Mouse (Mus musculus) embryonic facial prominence, embryonic 12.5 days (tissue): ENCODE results near the gene Ctnna3. TPM values are rescaled to one million over a fixed set of nuclear protein-coding genes. Genes with fewer than 3 reads are reported as not detected.
"Not testable (repeated sequence)": the region's sequence is repeated elsewhere in the genome, so short reads cannot be mapped to it uniquely, and the experiment has no call there.

Source experiments
- ATAC-seq: fragments of 200-750 bp; cut with Nextera tagmentation; 2 replicates; pipeline ENCODE4 v1.8.0; 2017; ENCODE audit not compliant: insufficient number of reproducible peaks, insufficient read depth, low FRiP score, low TSS enrichment
- H3K27ac ChIP-seq: fragments of 300-500 bp; sonication (generic); 2 replicates; pipeline ENCODE4 v1.5.1; 2016; ENCODE audit warnings: mild to moderate bottlenecking
- H3K27me3 ChIP-seq: fragments of 300-500 bp; sonication (generic); 2 replicates; pipeline ENCODE4 v1.6.1; 2016; ENCODE audit warnings: mild to moderate bottlenecking, moderate library complexity
- H3K36me3 ChIP-seq: fragments of 300-500 bp; sonication (generic); 2 replicates; pipeline ENCODE4 v1.6.1; 2016; ENCODE audit warnings: mild to moderate bottlenecking
- H3K4me1 ChIP-seq: fragments of 300-500 bp; sonication (generic); 2 replicates; pipeline ENCODE4 v1.6.1; 2016
- H3K4me2 ChIP-seq: fragments of 300-500 bp; sonication (generic); replicated peaks from 2 replicates; pipeline ENCODE4 v1.6.1; 2016; ENCODE audit warnings: mild to moderate bottlenecking, moderate library complexity
- H3K4me3 ChIP-seq: fragments of 300-500 bp; sonication (generic); 2 replicates; pipeline ENCODE4 v1.5.1; 2016; ENCODE audit warnings: mild to moderate bottlenecking
- H3K9ac ChIP-seq: fragments of 300-500 bp; sonication (generic); 2 replicates; pipeline ENCODE4 v1.6.1; 2016; ENCODE audit warnings: mild to moderate bottlenecking, moderate library complexity
- H3K9me3 ChIP-seq: fragments of 300-500 bp; sonication (generic); 2 replicates; pipeline ENCODE4 v1.6.1; 2016; ENCODE audit warnings: mild to moderate bottlenecking, moderate library complexity
- WGBS: fragments of 180-500 bp; shearing (Covaris S2); methylation state at CpG from one replicate; pipeline ENCODE4 v1.1.7; 2016; 5-methylcytosine and 5-hydroxymethylcytosine counted together
- polyA plus RNA-seq: library from polyadenylated mRNA; unstranded; fragments of >200 nt; fragmentation: Nextera tagmentation; extraction: Ambion mirVana; gene quantifications from 2 replicates; pipeline ENCODE4 v1.2.1, GENCODE M21; 2016

Ctnna3 gene
- polyA plus RNA-seq, 1 experiment from 2014 or later: 0.32 TPM

GRCm38 (mm10) chr10:63410162-63410956, 19.5 kb upstream of the Ctnna3 start:
- ATAC-seq: no peak
- Histone ChIP-seq H3K4me3 (no peak overlapping the region), H3K9me3 (no peaks in the 10 kb centered on the region), H3K9ac (no peak overlapping the region), H3K4me1 (peaks cover 3% of the 10 kb centered on the region; the same call in 1 of the 2 replicates), H3K27ac (no peak overlapping the region), H3K4me2 (no peak overlapping the region), H3K36me3 (no peaks in the 10 kb centered on the region), H3K27me3 (no peaks in the 10 kb centered on the region)
- 61% methylated on average over 16 of the region's 16 CpGs for WGBS

GRCm38 (mm10) chr10:63411674-63412073, 18.2 kb upstream of the Ctnna3 start:
- H3K36me3 ChIP-seq, ATAC-seq, H3K27me3 ChIP-seq, H3K4me2 ChIP-seq, H3K27ac ChIP-seq, H3K4me3 ChIP-seq, H3K9ac ChIP-seq, H3K9me3 ChIP-seq, H3K4me1 ChIP-seq: not testable (repeated sequence)
- 91% methylated on average over 6 of the region's 7 CpGs for WGBS

- no peaks in the 10 kb centered on the region for H3K36me3 ChIP-seq
Observed at GRCm38 (mm10) chr10:63412756-63413155, 17.1 kb upstream of the Ctnna3 start.

GRCm38 (mm10) chr10:63415287-63415686, 14.6 kb upstream of the Ctnna3 start:
- H3K9ac ChIP-seq: no peak overlapping the region
- 74% methylated on average over 7 of the region's 7 CpGs for WGBS
- no peak overlapping the region for H3K4me3 ChIP-seq
- peaks cover under 1% of the 10 kb centered on the region; the same call in 1 of the 2 replicates for H3K4me1 ChIP-seq
- H3K27ac ChIP-seq: no peak overlapping the region
- H3K27me3 ChIP-seq: no peaks in the 10 kb centered on the region
- no peaks in the 10 kb centered on the region for H3K9me3 ChIP-seq
- no peaks in the 10 kb centered on the region for H3K36me3 ChIP-seq
- no peak for ATAC-seq
- no peak overlapping the region for H3K4me2 ChIP-seq

More at GRCm38 (mm10) chr10:63412756-63413155, 17.1 kb upstream of the Ctnna3 start:
- Histone ChIP-seq H3K27ac (no peak overlapping the region), H3K27me3 (no peaks in the 10 kb centered on the region), H3K4me3 (no peak overlapping the region), H3K4me1 (peaks cover 3% of the 10 kb centered on the region; the same call in 1 of the 2 replicates), H3K4me2 (no peak overlapping the region), H3K9me3 (no peaks in the 10 kb centered on the region), H3K9ac (no peak overlapping the region)
- no peak for ATAC-seq
- 84% methylated on average over 17 of the region's 17 CpGs for WGBS

GRCm38 (mm10) chr10:63415850-63416249, 14.0 kb upstream of the Ctnna3 start:
- no peak for ATAC-seq
- H3K4me2 ChIP-seq: no peak overlapping the region
- WGBS: 58% methylated on average over 7 of the region's 7 CpGs

GRCm38 (mm10) chr10:63417061-63417460, 12.8 kb upstream of the Ctnna3 start:
- ATAC-seq: no peak
- H3K4me2 ChIP-seq: no peak overlapping the region
- H3K36me3 ChIP-seq: no peaks in the 10 kb centered on the region
- no peaks in the 10 kb centered on the region for H3K9me3 ChIP-seq
- no peak overlapping the region for H3K9ac ChIP-seq
- H3K27ac ChIP-seq: no peak overlapping the region
- 45% methylated on average over 5 of the region's 5 CpGs for WGBS
- no peak overlapping the region for H3K4me3 ChIP-seq
- no peaks in the 10 kb centered on the region for H3K4me1 ChIP-seq
- H3K27me3 ChIP-seq: no peaks in the 10 kb centered on the region

More at GRCm38 (mm10) chr10:63415850-63416249, 14.0 kb upstream of the Ctnna3 start:
- H3K4me1 ChIP-seq: no peaks in the 10 kb centered on the region
- no peak overlapping the region for H3K27ac ChIP-seq
- no peaks in the 10 kb centered on the region for H3K27me3 ChIP-seq
- no peak overlapping the region for H3K4me3 ChIP-seq
- no peak overlapping the region for H3K9ac ChIP-seq
- H3K36me3 ChIP-seq: no peaks in the 10 kb centered on the region
- no peaks in the 10 kb centered on the region for H3K9me3 ChIP-seq

- no peak for ATAC-seq
- WGBS: 91% methylated on average over 18 of the region's 18 CpGs
- H3K4me1 ChIP-seq: no peaks in the 10 kb centered on the region
- H3K9me3 ChIP-seq: no peaks in the 10 kb centered on the region
- no peak within 1 kb of the TSS for H3K4me2 ChIP-seq
- H3K9ac ChIP-seq: no peak within 1 kb of the TSS
- no peak within 1 kb of the TSS for H3K27ac ChIP-seq
- no peaks in the 10 kb centered on the region for H3K27me3 ChIP-seq
- no peaks in the 10 kb centered on the region for H3K36me3 ChIP-seq
- H3K4me3 ChIP-seq: no peak within 1 kb of the TSS
Observed at GRCm38 (mm10) chr10:63421739-63422735, 7.9 kb upstream of the Ctnna3 start, which contains the start of gene Gm7075. Gm7075 (minus strand) TSS chr10:63421789.

- H3K4me1 ChIP-seq: no peaks in the 10 kb centered on the region
- H3K9ac ChIP-seq: no peak overlapping the region
- no peak overlapping the region for H3K4me2 ChIP-seq
- WGBS: 88% methylated on average over 5 of the region's 5 CpGs
- H3K4me3 ChIP-seq: no peak overlapping the region
- no peak overlapping the region for H3K27ac ChIP-seq
- no peak for ATAC-seq
- no peaks in the 10 kb centered on the region for H3K36me3 ChIP-seq
- H3K27me3 ChIP-seq: no peaks in the 10 kb centered on the region
- no peaks in the 10 kb centered on the region for H3K9me3 ChIP-seq
Observed at GRCm38 (mm10) chr10:63422736-63422992, 7.2 kb upstream of the Ctnna3 start.

GRCm38 (mm10) chr10:63423591-63424474, 6.1 kb upstream of the Ctnna3 start:
- Histone ChIP-seq H3K27me3 (no peaks in the 10 kb centered on the region), H3K27ac (no peak overlapping the region), H3K4me3 (no peak overlapping the region), H3K4me1 (no peaks in the 10 kb centered on the region), H3K9me3 (no peaks in the 10 kb centered on the region), H3K36me3 (no peaks in the 10 kb centered on the region), H3K4me2 (no peak overlapping the region), H3K9ac (no peak overlapping the region)
- WGBS: 89% methylated on average over 9 of the region's 9 CpGs
- ATAC-seq: no peak

- no peaks in the 10 kb centered on the region for H3K9me3 ChIP-seq
- ATAC-seq: no peak
- H3K27me3 ChIP-seq: no peaks in the 10 kb centered on the region
- no peak overlapping the region for H3K27ac ChIP-seq
- H3K36me3 ChIP-seq: no peaks in the 10 kb centered on the region
- H3K9ac ChIP-seq: no peak overlapping the region
- H3K4me3 ChIP-seq: no peak overlapping the region
- no peaks in the 10 kb centered on the region for H3K4me1 ChIP-seq
- no peak overlapping the region for H3K4me2 ChIP-seq
Observed at GRCm38 (mm10) chr10:63424475-63424814, 5.5 kb upstream of the Ctnna3 start.

- H3K36me3 ChIP-seq: no peaks in the 10 kb centered on the region
- no peak overlapping the region for H3K4me3 ChIP-seq
- no peak overlapping the region for H3K27ac ChIP-seq
- no peaks in the 10 kb centered on the region for H3K4me1 ChIP-seq
- no peaks in the 10 kb centered on the region for H3K9me3 ChIP-seq
- no peaks in the 10 kb centered on the region for H3K27me3 ChIP-seq
- H3K4me2 ChIP-seq: no peak overlapping the region
- H3K9ac ChIP-seq: no peak overlapping the region
- no peak for ATAC-seq
- WGBS: 64% methylated on average over 8 of the region's 8 CpGs
Observed at GRCm38 (mm10) chr10:63427146-63427545, 2.8 kb upstream of the Ctnna3 start.
